In the genomic region with DNA sequence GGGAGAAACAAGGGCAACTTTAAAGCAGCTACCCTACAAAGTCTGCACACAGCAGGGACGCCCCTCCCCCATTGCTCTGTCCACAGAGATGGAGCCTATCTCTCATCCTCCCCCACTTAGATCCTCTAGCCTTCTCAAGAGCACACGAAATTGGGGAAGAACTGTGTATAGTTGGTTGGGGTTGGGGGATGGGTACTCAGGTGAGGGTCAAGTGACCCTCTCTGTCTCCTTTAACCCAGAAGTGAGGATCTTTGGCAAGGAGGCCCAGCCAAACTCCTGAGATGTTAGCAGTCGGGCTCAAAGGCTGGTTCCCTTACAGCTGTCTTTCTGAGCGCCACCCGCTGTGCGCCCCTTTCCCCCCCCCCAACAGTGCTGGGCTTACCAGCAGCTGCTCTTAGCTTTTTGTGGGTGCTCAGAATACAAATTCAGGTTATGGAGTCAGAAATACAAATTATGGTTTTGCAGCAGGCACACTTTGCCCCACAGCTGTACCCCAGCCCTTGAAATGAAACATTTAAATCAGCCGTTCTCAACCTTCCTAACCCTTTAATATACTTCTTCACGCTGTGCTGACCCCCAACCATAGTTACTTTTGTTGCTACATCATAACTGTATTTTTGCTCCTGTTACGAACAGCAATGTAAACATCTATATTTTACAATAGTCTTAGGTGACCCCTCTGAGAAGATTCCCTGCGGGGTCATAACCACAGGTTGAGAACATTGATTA, we compare ENCODE assay signal across 14 mouse cellular contexts. TPM values are rescaled to one million over a fixed set of nuclear protein-coding genes. Genes with fewer than 3 reads are reported as not detected.
DNase-seq lines count a peak whose midpoint lies in the region; ATAC-seq and TF ChIP-seq lines count a peak whose summit lies in the region.
"Had no signal": no experiment of that assay in that cellular context is flagged by ENCODE, and none has a peak within 500 bp of the region (broad histone marks: within the 10 kb centered on the region; RNA-seq: fewer than 3 reads in every experiment).

No protein-coding gene starts in this region.

- H3K9ac ChIP-seq in liver, postnatal 0 days (replicated peaks) = no peak overlapping the region
- H3K9ac ChIP-seq: liver, embryonic 14.5 days had no signal

- no peak for TF ChIP-seq POLR2A in bone marrow, adult 2 months (IDR thresholded peaks at IDR 0.05; ENCODE audit: borderline replicate concordance, control insufficient read depth, low read depth, low read length)

- H3K9me3 ChIP-seq in liver, postnatal 0 days (ENCODE audit: low read length) = no peaks in the 10 kb centered on the region
- H3K9me3 ChIP-seq: G1E; hindbrain, embryonic 10.5 days had no signal

- ATAC-seq in liver, postnatal 0 days = peak; percentile 36

- peaks cover 15% of the 10 kb centered on the region for H3K4me1 ChIP-seq in liver, postnatal 0 days (ENCODE audit: insufficient read depth)
- H3K4me1 ChIP-seq in bone marrow, adult 2 months (ENCODE audit: control insufficient read depth, insufficient read depth, low read length) = peaks cover 7% of the 10 kb centered on the region

- DNase-seq in liver, postnatal 0 days = no peak
- DNase-seq in liver = no peak
- DNase-seq in CD4-positive helper T cell, adult 2 months (ENCODE audit: low read depth, low spot score) = peak; percentile 40
- peak; percentile 53 to 67 for DNase-seq in thymus, adult 18-20 months
- DNase-seq in heart, postnatal 36 days = no peak
- no peak for DNase-seq in cerebellum, adult 18-20 months
- DNase-seq: cerebellum, adult 8-10 months; gastrocnemius, postnatal 14 days; kidney, adult 2 months had no signal

- H3K36me3 ChIP-seq in liver, postnatal 0 days (replicated peaks; ENCODE audit: insufficient read depth, low read length) = no peaks in the 10 kb centered on the region
- H3K36me3 ChIP-seq: G1E; hindbrain, embryonic 10.5 days had no signal

- no peak overlapping the region for H3K4me3 ChIP-seq in liver, postnatal 0 days (ENCODE audit: low read depth, low read length)
- no peak overlapping the region for H3K4me3 ChIP-seq in bone marrow, adult 2 months (replicated peaks; ENCODE audit: control insufficient read depth, low read depth, low read length)
- H3K4me3 ChIP-seq: hindbrain, embryonic 10.5 days had no signal

- H3K27me3 ChIP-seq in liver, postnatal 0 days (ENCODE audit: insufficient read depth, low read length) = no peaks in the 10 kb centered on the region

- no peak for TF ChIP-seq EP300 in liver, postnatal 0 days (IDR thresholded peaks at IDR 0.05; ENCODE audit: low read depth)

- WGBS in liver, postnatal 0 days (ENCODE audit: insufficient replicate concordance) = 49% methylated on average over 10 of the region's 10 CpGs
- 58% methylated on average over 10 of the region's 10 CpGs for WGBS in bone marrow, adult 2 months

- no peak for TF ChIP-seq CTCF in liver, postnatal 0 days (IDR thresholded peaks at IDR 0.05; ENCODE audit: low read depth)
- no peak for TF ChIP-seq CTCF in bone marrow, adult 2 months (IDR thresholded peaks at IDR 0.05; ENCODE audit: control insufficient read depth, insufficient read depth, low read length)

- H3K27ac ChIP-seq in liver, postnatal 0 days (ENCODE audit: low read depth) = peak overlapping the region; percentile 48; the same call in 1 of the 2 replicates
- peak overlapping the region; percentile 78 for H3K27ac ChIP-seq in bone marrow, adult 2 months (ENCODE audit: control insufficient read depth, insufficient read depth, low read depth, low read length, poor library complexity)
- H3K27ac ChIP-seq: hindbrain, embryonic 10.5 days; liver, embryonic 14.5 days had no signal

- H3K4me2 ChIP-seq in liver, postnatal 0 days (ENCODE audit: low read depth, low read length) = no peak overlapping the region
- H3K4me2 ChIP-seq: heart, embryonic 11.5 days had no signal

- intact Hi-C loops in heart, postnatal 36 days (cut with DNase I) = no loop called here

RNA-seq across cellular contexts. Expression of a gene that starts 50.1 kb away (rescaled TPM):
- 18.9 and 21.7 TPM in 2 replicates for polyA plus RNA-seq in liver, postnatal 0 days (2015; fragmentation: Nextera tagmentation; extraction: Ambion mirVana)
- 28.2 and 41.2 TPM in 2 replicates for polyA plus RNA-seq in bone marrow, adult 2 months (2011; ENCODE audit: insufficient read depth, insufficient read length, low replicate concordance, missing spikeins)
- 10 to 100 TPM; 33.0 to 33.8 TPM for total RNA-seq in heart, postnatal 36 days (2021)

Comparison
In these comparisons a context has a peak if more than half of its experiments do, and no peak if none do; other contexts are left out.
1. DNase-seq: peak in CD4-positive helper T cell, adult 2 months (single experiment) and thymus, adult 18-20 months (2 of 2); none in liver, postnatal 0 days (single experiment), liver (single experiment), heart, postnatal 36 days (0 of 2) and cerebellum, adult 18-20 months (0 of 2).